Mouse (Mus musculus) inflammation-experienced regulatory T-cells, adult 6 months (primary cell): Measurements from ENCODE around the gene Ccdc12. TPM values are rescaled to one million over a fixed set of nuclear protein-coding genes. Genes with fewer than 3 reads are reported as not detected.
"Not testable (repeated sequence)": the region's sequence is repeated elsewhere in the genome, so short reads cannot be mapped to it uniquely, and the experiment has no call there.

Source experiments
- ATAC-seq: one replicate; pipeline ENCODE4 v1.8.0; 2017
- polyA plus RNA-seq, 3 experiments: library from polyadenylated mRNA; unstranded; fragments of 100-300 nt; shearing (Covaris generic); gene quantifications; one replicate each; pipeline ENCODE4 v1.2.1; 2017

The Ccdc12 gene
- polyA plus RNA-seq, 3 experiments from 2014 or later, result 222 to 259 (median 234) TPM

GRCm38 (mm10) chr9:110678886-110679285, 22.6 kb downstream of the Ccdc12 start:
- ATAC-seq, result no peak

- ATAC-seq, result no peak
Measured at GRCm38 (mm10) chr9:110680736-110681507, 24.6 kb downstream of the Ccdc12 start.

DNA sequence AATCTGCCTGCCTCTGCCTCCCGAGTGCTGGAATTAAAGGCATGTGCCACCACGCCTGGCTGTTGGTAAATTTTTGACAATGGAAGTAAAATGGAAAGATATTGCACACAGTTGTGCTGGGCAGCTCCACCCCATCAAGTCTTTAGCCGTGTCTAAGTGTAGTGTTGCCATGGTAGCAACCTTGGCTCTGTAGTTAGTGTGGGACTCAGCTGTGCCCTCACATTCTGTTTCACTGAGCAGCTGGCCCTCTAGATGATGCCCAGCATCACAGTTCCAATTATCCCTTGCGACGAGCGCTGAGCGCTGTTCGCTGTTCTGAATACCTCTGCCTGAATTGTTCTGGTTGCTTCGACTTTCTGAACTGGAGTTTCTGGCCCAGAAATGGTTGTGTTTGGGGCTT, 25.5 kb downstream of the Ccdc12 start:
- no peak for ATAC-seq

- no peak for ATAC-seq
Measured at GRCm38 (mm10) chr9:110682255-110682654, 26.0 kb downstream of the Ccdc12 start.

GRCm38 (mm10) chr9:110682697-110683096, 26.4 kb downstream of the Ccdc12 start:
- not testable (repeated sequence) for ATAC-seq

DNA sequence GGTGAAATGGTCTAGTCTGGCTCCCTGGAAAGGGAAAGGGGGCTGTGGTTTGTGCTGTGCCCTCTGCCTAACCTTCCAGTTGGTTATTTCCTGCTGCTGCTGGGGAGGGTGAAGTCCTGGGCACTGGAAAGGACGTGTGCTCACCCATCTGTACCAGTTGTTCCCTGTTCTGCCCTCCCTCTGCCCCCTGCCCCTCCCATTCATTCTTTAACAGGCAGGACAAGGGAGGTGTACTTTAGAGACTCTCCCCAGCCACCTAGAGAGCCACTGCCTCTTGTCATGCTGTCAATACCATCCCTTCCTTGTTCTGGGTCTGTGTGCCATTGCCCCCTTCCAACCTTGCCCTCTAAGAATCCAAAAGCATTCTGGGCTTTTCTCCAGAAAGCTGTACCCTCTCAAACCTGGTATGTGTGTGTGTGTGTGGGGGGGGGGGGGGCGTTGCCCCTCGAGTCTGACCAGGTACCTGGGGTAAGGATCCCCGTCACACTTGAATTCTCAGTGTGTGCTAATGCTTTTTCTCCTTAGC, 27.3 kb downstream of the Ccdc12 start:
- no peak for ATAC-seq

DNA sequence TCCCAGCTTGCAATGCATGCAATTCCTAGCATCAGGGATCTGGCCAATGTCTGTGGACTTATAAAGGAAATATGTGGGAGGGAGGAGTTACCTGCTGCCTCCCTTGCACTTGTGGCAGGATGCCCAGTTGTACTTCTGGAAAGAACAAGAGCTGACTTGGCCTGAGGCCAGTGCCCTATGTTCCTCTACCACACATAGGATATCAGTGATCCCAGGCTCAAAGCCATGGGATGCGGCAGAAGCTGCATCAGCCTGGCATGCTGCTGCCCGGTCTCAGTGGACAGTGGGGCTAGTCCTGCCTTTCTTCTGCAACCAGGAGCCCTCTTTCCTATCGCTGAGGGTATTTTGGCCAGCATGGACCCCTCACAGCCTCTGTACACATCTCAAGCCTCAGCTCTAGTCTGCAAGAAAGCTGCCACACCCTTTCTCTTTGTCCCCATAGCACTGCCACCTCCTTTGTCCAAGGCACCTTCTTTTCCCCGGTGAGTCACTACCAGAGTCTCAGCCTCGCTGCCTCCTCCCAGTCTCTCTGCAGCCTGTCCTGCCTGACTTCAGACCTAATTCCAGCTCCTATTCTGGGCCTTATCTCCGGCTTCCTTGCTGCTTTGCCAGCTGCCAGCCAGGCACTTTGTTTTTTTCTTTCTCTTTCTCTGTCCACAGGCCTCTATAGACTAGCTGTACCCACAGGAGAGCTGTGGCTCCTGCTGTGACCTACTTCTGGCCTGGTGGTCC, 28.0 kb downstream of the Ccdc12 start:
- ATAC-seq, result no peak

GRCm38 (mm10) chr9:110685187-110685586, 28.9 kb downstream of the Ccdc12 start:
- ATAC-seq, result peak; percentile 88

DNA sequence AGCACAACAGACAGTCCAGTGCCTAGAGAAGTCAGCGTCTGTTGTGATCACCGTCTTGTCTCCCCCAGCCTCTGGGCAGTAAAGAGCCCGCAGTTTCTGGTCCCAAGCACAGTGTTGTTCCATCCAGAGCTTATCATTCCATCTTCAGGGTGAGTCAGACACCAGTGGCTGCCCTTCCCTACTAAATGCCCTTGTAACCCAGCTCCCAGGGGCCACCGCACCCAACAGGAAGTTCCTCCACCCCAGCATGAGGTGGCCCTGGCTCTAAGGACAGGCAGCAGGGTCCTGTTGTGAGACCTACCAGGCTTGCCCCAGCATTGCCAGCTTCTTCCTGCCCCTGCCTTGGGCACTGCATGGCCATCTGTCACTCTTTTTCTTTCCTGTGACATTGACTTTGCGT, 29.3 kb downstream of the Ccdc12 start:
- peak; percentile 65 for ATAC-seq

GRCm38 (mm10) chr9:110686472-110686871, 30.2 kb downstream of the Ccdc12 start:
- ATAC-seq, result no peak

GRCm38 (mm10) chr9:110687061-110687460, 30.8 kb downstream of the Ccdc12 start:
- ATAC-seq, result no peak

- no peak for ATAC-seq
Measured at GRCm38 (mm10) chr9:110687846-110688245, 31.5 kb downstream of the Ccdc12 start.

GRCm38 (mm10) chr9:110689261-110689779, 33.0 kb downstream of the Ccdc12 start:
- no peak for ATAC-seq

DNA sequence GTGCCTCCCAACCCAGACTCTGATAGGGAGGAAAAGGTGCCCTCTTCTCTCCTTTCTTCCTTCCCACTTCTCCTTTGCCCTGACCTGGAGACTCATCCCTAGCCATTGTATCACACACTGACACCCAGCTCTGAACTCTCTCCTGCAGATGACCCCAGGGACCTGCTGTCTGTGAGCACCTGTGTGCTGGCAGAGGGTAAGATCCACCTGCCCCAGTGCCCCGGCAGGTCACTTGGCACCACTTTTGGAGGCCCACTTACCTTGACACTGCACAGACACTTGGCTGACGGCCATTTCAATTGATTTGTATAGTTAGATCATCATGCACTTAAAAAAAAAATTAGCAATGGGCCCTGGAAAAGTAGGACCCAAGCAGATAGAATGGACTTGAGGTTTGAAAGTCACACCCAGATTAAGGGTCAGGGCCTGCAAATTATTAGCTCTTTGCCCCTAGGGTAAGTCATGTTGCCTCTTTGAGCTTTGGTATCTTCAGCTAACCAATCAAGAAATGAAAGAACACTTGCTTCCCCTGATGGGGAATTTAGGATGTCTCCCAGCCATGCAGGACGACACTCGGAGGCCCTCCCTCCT, 39.0 kb downstream of the Ccdc12 start:
- ATAC-seq, result no peak

GRCm38 (mm10) chr9:110696427-110696826, 40.1 kb downstream of the Ccdc12 start:
- no peak for ATAC-seq

DNA sequence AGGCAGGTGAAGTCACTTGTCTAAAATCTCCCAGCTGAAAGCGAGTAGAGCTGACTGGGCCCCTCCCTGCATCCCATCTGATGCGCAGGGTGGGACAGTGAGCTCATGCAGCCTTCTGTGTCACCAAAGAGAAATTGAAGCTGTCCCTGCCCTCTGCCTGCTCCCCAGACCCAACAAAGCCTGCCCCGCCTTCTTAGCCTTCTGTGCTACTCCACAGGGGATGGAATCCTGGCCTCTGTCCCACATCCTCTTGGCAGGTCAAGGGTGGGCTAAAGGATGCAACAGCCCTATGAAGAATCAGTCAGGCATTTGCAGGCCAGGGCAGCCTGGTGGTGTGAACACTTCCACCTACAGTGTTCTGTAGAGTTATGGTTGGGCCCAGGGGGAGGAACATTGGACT, 41.2 kb downstream of the Ccdc12 start:
- ATAC-seq, result no peak

- no peak for ATAC-seq
Measured at GRCm38 (mm10) chr9:110699574-110699973, 43.3 kb downstream of the Ccdc12 start.

GRCm38 (mm10) chr9:110701114-110702032, 45.1 kb downstream of the Ccdc12 start:
- ATAC-seq, result no peak

- ATAC-seq, result no peak
Measured at GRCm38 (mm10) chr9:110702848-110703247, 46.5 kb downstream of the Ccdc12 start.

DNA sequence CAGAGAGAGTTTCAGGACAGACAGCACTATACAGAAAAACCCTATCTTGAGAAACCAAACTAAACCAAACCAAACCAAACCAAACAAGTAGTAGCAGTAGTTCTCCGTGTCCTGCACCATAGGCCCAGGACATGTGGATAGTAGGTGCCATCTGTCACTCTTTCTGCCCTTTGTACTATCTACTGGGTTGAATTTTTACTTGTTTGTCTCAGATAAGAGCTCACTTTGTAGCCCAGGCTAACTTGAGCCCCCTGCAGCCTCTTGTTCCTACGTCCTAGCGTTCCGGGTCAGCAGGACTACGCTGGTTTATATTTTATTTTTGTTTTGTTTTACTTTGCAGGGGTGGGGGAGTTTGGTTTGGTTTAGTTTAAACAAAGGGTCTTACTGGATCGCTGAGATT, 47.6 kb downstream of the Ccdc12 start:
- no peak for ATAC-seq

DNA sequence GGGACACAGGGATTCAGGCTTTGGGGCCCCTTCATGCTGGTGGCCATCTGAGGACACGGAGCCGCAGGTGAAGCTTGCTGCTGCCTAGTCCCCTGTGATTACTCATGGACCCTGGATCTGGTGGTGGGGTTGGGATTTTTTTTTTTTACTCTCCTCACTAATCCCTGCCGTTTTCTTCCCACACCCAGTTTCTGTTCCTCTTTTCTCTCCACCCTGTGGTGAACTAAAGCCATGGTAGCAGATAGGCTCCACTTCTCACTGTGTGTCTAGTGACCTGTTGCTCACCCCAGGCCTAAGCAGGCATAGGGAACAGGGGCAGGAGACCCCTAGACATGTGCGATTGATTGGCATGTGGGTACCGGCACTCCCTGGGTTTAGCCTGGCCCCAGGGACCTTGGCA, 50.5 kb downstream of the Ccdc12 start:
- ATAC-seq, result no peak

DNA sequence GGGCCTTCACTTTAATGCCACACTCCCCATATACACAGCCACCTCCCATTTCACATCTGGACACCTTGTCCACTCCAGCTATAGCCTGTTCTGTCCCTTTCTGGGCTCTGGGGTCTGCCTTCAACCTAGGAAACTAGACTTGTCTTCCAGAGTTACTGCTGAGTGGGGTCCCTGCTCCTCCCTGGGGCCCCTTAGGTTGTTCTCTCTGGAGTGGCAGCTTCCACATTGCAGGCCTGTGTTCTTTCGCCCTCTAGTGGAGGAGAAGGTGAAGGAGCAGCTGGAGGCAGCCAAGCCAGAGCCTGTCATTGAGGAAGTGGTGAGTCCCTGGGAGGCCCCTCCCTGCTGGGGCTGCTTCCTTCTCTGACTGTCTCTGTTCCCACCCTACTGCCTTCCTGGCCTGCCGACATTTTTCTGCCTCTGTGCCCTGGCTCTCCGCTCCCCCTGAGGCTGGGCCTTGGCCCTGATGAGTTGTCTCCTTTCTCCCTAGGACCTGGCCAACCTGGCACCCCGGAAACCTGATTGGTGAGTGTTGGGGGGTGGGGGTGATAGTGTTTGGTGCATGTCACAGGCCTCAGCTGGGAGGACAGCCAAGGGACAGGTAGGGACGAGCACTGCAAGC, 53.4 kb downstream of the Ccdc12 start:
- peak; percentile 100 for ATAC-seq
